Mouse (Mus musculus) embryonic facial prominence, embryonic 11.5 days (tissue): Measurements from ENCODE around the gene Gbp8. TPM values are rescaled to one million over a fixed set of nuclear protein-coding genes. Genes with fewer than 3 reads are reported as not detected.
"Not testable (repeated sequence)": the region's sequence is repeated elsewhere in the genome, so short reads cannot be mapped to it uniquely, and the experiment has no call there.

Experiments
- ATAC-seq: fragments of 200-750 bp; cut with Nextera tagmentation; replicated peaks from 2 replicates; pipeline ENCODE4 v1.8.0; 2017; ENCODE audit warnings: low read depth; ENCODE audit not compliant: insufficient number of reproducible peaks, low FRiP score, low TSS enrichment
- DNase-seq: peaks from one replicate; pipeline ENCODE4 v3.0.0-alpha.2; 2015; ENCODE audit warnings: low spot score
- H3K27ac ChIP-seq: fragments of 300-500 bp; sonication (generic); replicated peaks from 2 replicates; pipeline ENCODE4 v1.5.1; 2014; ENCODE audit warnings: mild to moderate bottlenecking, low read depth, low read length, control low read depth
- H3K27me3 ChIP-seq: fragments of 300-500 bp; sonication (generic); 2 replicates; pipeline ENCODE4 v1.6.1; 2014; ENCODE audit warnings: mild to moderate bottlenecking, low read length, moderate library complexity, mixed read lengths; ENCODE audit not compliant: control insufficient read depth, insufficient read depth
- H3K36me3 ChIP-seq: fragments of 300-500 bp; sonication (generic); replicated peaks from 2 replicates; pipeline ENCODE4 v1.6.1; 2014; ENCODE audit warnings: low read depth, mild to moderate bottlenecking, low read length, moderate library complexity, mixed read lengths; ENCODE audit not compliant: control insufficient read depth, insufficient read depth
- H3K4me1 ChIP-seq: fragments of 300-500 bp; sonication (generic); 2 replicates; pipeline ENCODE4 v1.6.1; 2014; ENCODE audit warnings: low read length, mixed read lengths; ENCODE audit not compliant: control insufficient read depth, insufficient read depth
- H3K4me2 ChIP-seq: fragments of 300-500 bp; sonication (generic); 2 replicates; pipeline ENCODE4 v1.6.1; 2014; ENCODE audit warnings: low read depth, mild to moderate bottlenecking, control low read depth, low read length, moderate library complexity
- H3K4me3 ChIP-seq: fragments of 300-500 bp; sonication (generic); 2 replicates; pipeline ENCODE4 v1.5.1; 2014; ENCODE audit warnings: low read depth, low read length, control low read depth
- H3K9ac ChIP-seq: fragments of 300-500 bp; sonication (generic); replicated peaks from 2 replicates; pipeline ENCODE4 v1.6.1; 2014; ENCODE audit warnings: mild to moderate bottlenecking, control low read depth, low read length
- H3K9me3 ChIP-seq: fragments of 300-500 bp; sonication (generic); replicated peaks from 2 replicates; pipeline ENCODE4 v1.6.1; 2016; ENCODE audit warnings: mild to moderate bottlenecking, low read length, inconsistent platforms, mixed read lengths; ENCODE audit not compliant: control insufficient read depth
- WGBS: fragments of 180-500 bp; shearing (Covaris S2); extraction: QIAGEN DNeasy Blood & Tissue Kit; methylation state at CpG from one replicate; pipeline ENCODE4 v1.1.7; 2014; 5-methylcytosine and 5-hydroxymethylcytosine counted together
- polyA plus RNA-seq: library from polyadenylated mRNA; unstranded; fragments of >200 nt; fragmentation: Nextera tagmentation; extraction: Ambion mirVana; gene quantifications from 2 replicates; pipeline ENCODE4 v1.2.1, GENCODE M21; 2014

The Gbp8 gene
- polyA plus RNA-seq, 1 experiment from 2014 or later: 0.87 TPM

DNA sequence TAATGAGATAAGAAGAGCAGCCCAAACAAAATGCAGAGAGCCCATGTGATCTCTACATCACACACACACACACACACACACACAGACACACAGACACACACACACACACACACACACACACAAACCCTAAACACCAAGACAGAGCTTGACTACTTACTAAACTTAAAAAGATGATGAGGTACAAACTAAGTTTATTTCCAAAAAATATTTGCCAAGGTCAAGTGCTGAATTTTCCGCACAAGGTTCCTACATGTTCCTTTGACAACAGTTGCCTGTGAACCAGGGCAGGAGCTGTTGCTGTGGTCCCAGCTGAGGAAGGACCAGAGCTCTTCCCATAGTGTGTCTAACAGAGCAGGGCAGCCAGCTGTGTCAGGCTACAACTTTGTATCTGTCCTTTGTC is 434 bp downstream of the Gbp8 start:
- Histone ChIP-seq H3K4me3 (no peak overlapping the region), H3K9me3 (no peaks in the 10 kb centered on the region), H3K27ac (no peak overlapping the region), H3K36me3 (no peaks in the 10 kb centered on the region), H3K27me3 (no peaks in the 10 kb centered on the region), H3K9ac (no peak overlapping the region), H3K4me1 (no peaks in the 10 kb centered on the region), H3K4me2 (no peak overlapping the region)
- DNase-seq (no peak), ATAC-seq (no peak)
- WGBS: 83% methylated on average over 1 of the region's 1 CpGs

- H3K9me3 ChIP-seq, DNase-seq, H3K4me2 ChIP-seq, H3K4me1 ChIP-seq, ATAC-seq, H3K36me3 ChIP-seq, H3K27me3 ChIP-seq, H3K27ac ChIP-seq, H3K9ac ChIP-seq, H3K4me3 ChIP-seq: not testable (repeated sequence)
- WGBS: 85% methylated on average over 3 of the region's 3 CpGs
These were observed 2.5 kb downstream of the Gbp8 start for GRCm38 (mm10) chr5:105136706-105137304.

DNA sequence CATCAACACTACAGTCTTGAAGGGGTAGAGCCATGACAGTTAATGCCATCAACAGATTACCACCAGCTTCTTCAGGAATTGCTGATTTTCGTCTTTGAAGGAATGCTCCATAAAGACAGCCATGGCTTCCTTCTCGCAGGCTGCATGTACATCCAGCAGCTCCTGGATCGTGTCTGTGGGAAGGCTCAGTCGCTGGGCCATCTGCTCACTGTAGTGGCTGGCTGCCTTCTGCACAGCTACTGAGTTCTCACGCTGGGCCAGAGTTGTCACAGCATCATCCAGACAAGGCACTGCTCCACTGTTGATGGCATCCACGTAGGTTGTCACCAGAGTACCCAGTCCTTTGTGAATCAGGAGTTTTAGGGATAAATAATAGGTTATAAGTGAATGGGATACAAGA is 17.6 kb downstream of the Gbp8 start:
- WGBS: 87% methylated on average over 6 of the region's 6 CpGs
- not testable (repeated sequence) for H3K4me1 ChIP-seq, H3K27ac ChIP-seq, H3K36me3 ChIP-seq, DNase-seq, H3K9ac ChIP-seq, H3K4me3 ChIP-seq, ATAC-seq, H3K4me2 ChIP-seq, H3K27me3 ChIP-seq, H3K9me3 ChIP-seq

DNA sequence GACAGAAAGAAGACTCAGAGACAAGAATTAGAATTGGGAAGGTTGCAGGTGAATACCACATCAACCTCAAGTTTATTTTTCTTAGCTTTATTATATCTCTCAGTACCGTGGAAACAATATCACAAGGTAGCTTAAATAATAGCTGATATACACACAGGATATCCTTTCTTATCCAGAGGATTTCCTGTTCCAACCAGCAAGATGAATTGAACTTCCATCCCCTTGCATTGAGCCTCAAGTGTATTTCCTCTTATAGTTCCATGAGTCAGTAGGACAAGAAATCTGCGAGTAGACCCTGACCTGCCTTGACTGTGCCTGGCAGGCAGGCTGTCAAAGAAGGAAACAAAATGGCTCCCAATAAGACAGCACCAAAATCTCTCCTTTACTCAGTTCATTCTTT is 23.6 kb downstream of the Gbp8 start:
- DNase-seq (no peak), ATAC-seq (no peak)
- Histone ChIP-seq H3K36me3 (no peaks in the 10 kb centered on the region), H3K9ac (no peak overlapping the region), H3K4me1 (no peaks in the 10 kb centered on the region), H3K9me3 (no peaks in the 10 kb centered on the region), H3K4me3 (no peak overlapping the region), H3K27me3 (no peaks in the 10 kb centered on the region), H3K4me2 (no peak overlapping the region), H3K27ac (no peak overlapping the region)
- 83% methylated on average over 2 of the region's 2 CpGs for WGBS

GRCm38 (mm10) chr5:105114696-105115095 is 24.6 kb downstream of the Gbp8 start:
- no peak overlapping the region for H3K9ac ChIP-seq
- H3K4me3 ChIP-seq: no peak overlapping the region
- DNase-seq: no peak
- no peaks in the 10 kb centered on the region for H3K9me3 ChIP-seq
- no peak for ATAC-seq
- H3K27ac ChIP-seq: no peak overlapping the region
- H3K4me1 ChIP-seq: no peaks in the 10 kb centered on the region
- H3K27me3 ChIP-seq: no peaks in the 10 kb centered on the region
- H3K4me2 ChIP-seq: no peak overlapping the region
- no peaks in the 10 kb centered on the region for H3K36me3 ChIP-seq
- 85% methylated on average over 2 of the region's 2 CpGs for WGBS

DNA sequence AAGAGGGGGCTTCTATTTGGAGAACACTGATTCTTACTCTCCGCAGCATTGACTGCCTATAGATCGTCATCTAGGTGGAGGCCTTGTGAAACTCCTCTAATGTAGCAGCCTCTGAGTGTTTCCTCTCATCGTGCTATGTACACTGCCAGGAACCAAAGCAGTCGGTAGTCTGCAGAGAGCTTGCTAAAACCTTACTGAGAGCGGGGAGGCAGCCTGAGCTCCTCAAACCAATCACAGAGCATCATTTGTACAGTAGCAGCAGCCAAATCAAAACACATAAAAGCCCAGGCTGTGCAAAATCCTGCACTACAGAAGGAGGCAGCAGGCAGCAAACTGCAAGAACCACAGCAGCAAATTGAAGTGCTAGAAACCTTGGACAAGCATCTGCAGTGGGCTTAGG is 25.7 kb downstream of the Gbp8 start:
- H3K4me1 ChIP-seq: no peaks in the 10 kb centered on the region
- 95% methylated on average over 5 of the region's 5 CpGs for WGBS
- no peaks in the 10 kb centered on the region for H3K9me3 ChIP-seq
- no peaks in the 10 kb centered on the region for H3K27me3 ChIP-seq
- no peak overlapping the region for H3K4me2 ChIP-seq
- no peaks in the 10 kb centered on the region for H3K36me3 ChIP-seq
- no peak overlapping the region for H3K9ac ChIP-seq
- ATAC-seq (no peak), DNase-seq (no peak)
- H3K27ac ChIP-seq: no peak overlapping the region
- H3K4me3 ChIP-seq: no peak overlapping the region

- not testable (repeated sequence) for H3K9me3 ChIP-seq, H3K4me2 ChIP-seq, H3K27ac ChIP-seq, H3K9ac ChIP-seq, DNase-seq, ATAC-seq, H3K36me3 ChIP-seq, H3K4me3 ChIP-seq, H3K27me3 ChIP-seq, H3K4me1 ChIP-seq
- WGBS: 16% methylated on average over 4 of the region's 4 CpGs
These were observed 29.0 kb downstream of the Gbp8 start for GRCm38 (mm10) chr5:105110271-105110852.

DNA sequence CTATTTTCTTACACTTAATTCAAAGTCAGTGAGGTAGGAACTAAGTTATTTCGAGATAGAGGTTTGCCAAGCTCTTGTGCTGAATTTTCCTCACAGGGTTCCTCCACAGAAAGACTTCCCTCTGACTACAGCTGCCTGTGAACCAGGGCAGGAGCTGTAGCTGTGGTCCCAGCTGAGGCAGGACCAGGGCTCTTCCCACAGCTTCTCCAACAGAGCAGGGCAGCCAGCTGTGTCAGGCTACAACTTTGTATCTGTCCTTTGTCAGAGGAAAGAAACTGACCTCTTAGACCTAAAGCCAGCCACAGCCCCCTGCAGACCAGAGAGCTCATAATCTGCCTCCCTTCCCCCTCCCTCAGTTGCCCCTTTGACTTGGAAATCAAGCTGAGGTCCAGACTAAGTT is 29.6 kb downstream of the Gbp8 start:
- ATAC-seq, H3K4me1 ChIP-seq, DNase-seq, H3K27me3 ChIP-seq, H3K27ac ChIP-seq, H3K36me3 ChIP-seq, H3K4me3 ChIP-seq, H3K4me2 ChIP-seq, H3K9ac ChIP-seq, H3K9me3 ChIP-seq: not testable (repeated sequence)
- WGBS: 23% methylated on average over 1 of the region's 1 CpGs
